Mouse (Mus musculus): ENCODE data around the gene Mast4. TPM values are rescaled to one million over a fixed set of nuclear protein-coding genes. Genes with fewer than 3 reads are reported as not detected.

Gene Mast4
- polyA plus RNA-seq, 1 experiment = 10.8 TPM

DNA sequence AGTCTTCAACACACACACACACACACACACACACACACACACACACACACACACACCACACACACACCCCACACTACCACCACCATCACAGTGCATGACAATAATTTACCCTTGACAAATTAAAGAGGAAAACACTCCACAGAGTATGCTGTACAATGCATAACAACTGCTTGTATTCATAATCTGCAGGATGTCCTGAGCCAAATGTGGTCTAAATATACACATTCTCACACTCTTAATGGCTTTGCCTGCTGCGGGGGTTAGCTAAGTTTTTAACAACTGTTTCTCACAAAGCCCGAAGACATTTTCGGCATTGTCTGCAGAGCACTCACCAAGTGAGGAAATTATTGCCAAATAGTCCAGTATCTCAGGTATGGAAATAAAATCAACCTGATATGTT, 398.5 kb downstream of the Mast4 start:
- Histone ChIP-seq H3K27me3 (ENCODE audit: control insufficient read depth, insufficient read depth, insufficient read length) (no peaks in the 10 kb centered on the region), H3ac (ENCODE audit: control insufficient read depth, insufficient read length, low read depth) (no peak overlapping the region), H3K79me3 (ENCODE audit: low read depth) (no peaks in the 10 kb centered on the region), H3K4me3 (ENCODE audit: insufficient read depth, poor library complexity, severe bottlenecking) (no peak overlapping the region), H3K79me2 (ENCODE audit: control insufficient read depth, insufficient read depth) (peaks cover 2% of the 10 kb centered on the region), H3K36me3 (ENCODE audit: control insufficient read depth, insufficient read depth) (no peaks in the 10 kb centered on the region)
- TF ChIP-seq CEBPB (IDR thresholded peaks at IDR 0.05; ENCODE audit: low read depth) = no peak
- no peak for TF ChIP-seq USF1 (IDR thresholded peaks at IDR 0.05; ENCODE audit: low read depth)
- TF ChIP-seq FOSL1 (IDR thresholded peaks at IDR 0.05; ENCODE audit: insufficient read depth, low read length, poor library complexity, severe bottlenecking) = no peak
- no peak for TF ChIP-seq MYOD1 (IDR thresholded peaks at IDR 0.05; ENCODE audit: control insufficient read depth, insufficient read length, low read depth)
- no peak for TF ChIP-seq MYOG (IDR thresholded peaks at IDR 0.05; ENCODE audit: control insufficient read depth, extremely low read depth, insufficient read length)
- TF ChIP-seq MAX (IDR thresholded peaks at IDR 0.05) = no peak
- TF ChIP-seq CTCF (IDR thresholded peaks at IDR 0.05; ENCODE audit: control insufficient read depth, insufficient read depth, insufficient read length) = no peak

DNA sequence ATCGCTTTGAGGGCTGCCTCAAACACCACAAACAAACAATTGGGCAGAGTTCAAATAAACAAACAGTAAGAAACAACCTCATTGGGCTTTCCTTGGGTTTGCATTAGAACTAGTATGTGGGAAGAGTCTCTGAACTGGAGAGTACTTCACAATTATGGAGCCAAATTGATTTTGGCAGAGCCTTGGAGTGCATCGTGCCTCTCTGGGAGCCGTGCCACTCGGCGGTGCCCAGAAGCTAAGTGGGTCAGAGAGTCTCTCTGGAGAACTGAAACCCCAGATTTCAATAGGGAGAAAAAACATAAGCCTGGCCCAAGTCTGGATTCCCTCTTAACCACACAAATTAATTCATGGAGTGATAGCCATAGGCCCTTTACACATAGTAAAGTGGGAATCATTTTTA, 400.6 kb downstream of the Mast4 start:
- H3K79me3 ChIP-seq (ENCODE audit: low read depth) = no peaks in the 10 kb centered on the region
- no peak overlapping the region for H3K4me3 ChIP-seq (ENCODE audit: insufficient read depth, poor library complexity, severe bottlenecking)
- no peaks in the 10 kb centered on the region for H3K27me3 ChIP-seq (ENCODE audit: control insufficient read depth, insufficient read depth, insufficient read length)
- H3K36me3 ChIP-seq (ENCODE audit: control insufficient read depth, insufficient read depth) = no peaks in the 10 kb centered on the region
- TF ChIP-seq CEBPB (IDR thresholded peaks at IDR 0.05; ENCODE audit: low read depth) = no peak
- H3ac ChIP-seq (ENCODE audit: control insufficient read depth, insufficient read length, low read depth) = no peak overlapping the region
- no peaks in the 10 kb centered on the region for H3K79me2 ChIP-seq (ENCODE audit: control insufficient read depth, insufficient read depth)

DNA sequence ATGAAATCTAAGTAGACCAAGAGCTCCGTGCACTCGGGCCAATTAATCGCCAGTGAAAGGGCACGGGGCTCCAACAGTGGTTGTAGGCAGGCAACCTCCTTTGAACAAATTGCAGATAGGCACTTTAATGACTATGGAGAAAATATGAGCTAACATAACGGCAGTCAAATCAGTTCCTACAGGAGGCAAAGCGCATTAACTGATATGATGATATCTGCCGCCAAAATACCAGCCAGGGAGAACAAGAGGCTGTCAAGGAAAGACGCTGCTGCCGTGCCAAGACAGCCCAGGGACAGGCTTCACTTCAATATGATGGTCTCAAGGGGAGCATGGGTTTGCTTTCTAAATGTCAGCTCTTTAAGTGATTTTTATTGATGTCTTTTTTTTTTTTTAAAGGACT, 401.9 kb downstream of the Mast4 start:
- no peaks in the 10 kb centered on the region for H3K79me3 ChIP-seq (ENCODE audit: low read depth)
- no peaks in the 10 kb centered on the region for H3K27me3 ChIP-seq (ENCODE audit: control insufficient read depth, insufficient read depth, insufficient read length)
- H3K4me3 ChIP-seq (ENCODE audit: insufficient read depth, poor library complexity, severe bottlenecking) = no peak overlapping the region
- peaks cover 8% of the 10 kb centered on the region for H3K79me2 ChIP-seq (ENCODE audit: control insufficient read depth, insufficient read depth)
- TF ChIP-seq MYOD1 (IDR thresholded peaks at IDR 0.05; ENCODE audit: control insufficient read depth, insufficient read length, low read depth) (no peak), MAX (IDR thresholded peaks at IDR 0.05) (no peak), USF1 (IDR thresholded peaks at IDR 0.05; ENCODE audit: low read depth) (no peak), FOSL1 (IDR thresholded peaks at IDR 0.05; ENCODE audit: insufficient read depth, low read length, poor library complexity, severe bottlenecking) (no peak), MYOG (IDR thresholded peaks at IDR 0.05; ENCODE audit: control insufficient read depth, extremely low read depth, insufficient read length) (no peak), CTCF (IDR thresholded peaks at IDR 0.05; ENCODE audit: control insufficient read depth, insufficient read depth, insufficient read length) (no peak), CEBPB (IDR thresholded peaks at IDR 0.05; ENCODE audit: low read depth) (no peak)
- H3K36me3 ChIP-seq (ENCODE audit: control insufficient read depth, insufficient read depth) = no peaks in the 10 kb centered on the region
- H3ac ChIP-seq (ENCODE audit: control insufficient read depth, insufficient read length, low read depth) = no peak overlapping the region

DNA sequence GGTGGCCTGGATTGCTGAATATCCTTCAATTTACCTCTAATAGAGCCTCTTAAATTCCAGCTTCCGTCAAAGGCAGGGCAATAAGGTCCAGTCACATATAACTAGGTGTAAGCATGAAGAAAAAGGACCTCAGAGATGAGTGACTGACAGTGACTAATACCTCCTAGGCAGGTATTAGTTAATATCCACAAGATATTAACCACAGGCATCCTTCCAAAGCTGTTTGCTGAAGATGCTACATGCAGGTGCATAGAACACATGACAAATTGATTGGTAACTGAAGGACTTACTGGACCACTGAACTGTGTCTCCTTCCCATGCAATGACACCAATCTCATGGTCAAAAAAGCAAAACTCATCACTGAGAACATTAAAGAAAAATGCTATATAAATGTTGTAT, 402.3 kb downstream of the Mast4 start:
- TF ChIP-seq MAX (IDR thresholded peaks at IDR 0.05) = no peak
- TF ChIP-seq CEBPB (IDR thresholded peaks at IDR 0.05; ENCODE audit: low read depth) = no peak
- TF ChIP-seq MYOG (IDR thresholded peaks at IDR 0.05; ENCODE audit: control insufficient read depth, extremely low read depth, insufficient read length) = no peak
- no peak for TF ChIP-seq MYOD1 (IDR thresholded peaks at IDR 0.05; ENCODE audit: control insufficient read depth, insufficient read length, low read depth)
- TF ChIP-seq USF1 (IDR thresholded peaks at IDR 0.05; ENCODE audit: low read depth) = no peak
- no peak for TF ChIP-seq FOSL1 (IDR thresholded peaks at IDR 0.05; ENCODE audit: insufficient read depth, low read length, poor library complexity, severe bottlenecking)
- TF ChIP-seq CTCF (IDR thresholded peaks at IDR 0.05; ENCODE audit: control insufficient read depth, insufficient read depth, insufficient read length) = no peak
- Histone ChIP-seq H3K27me3 (ENCODE audit: control insufficient read depth, insufficient read depth, insufficient read length) (no peaks in the 10 kb centered on the region), H3K36me3 (ENCODE audit: control insufficient read depth, insufficient read depth) (no peaks in the 10 kb centered on the region), H3K79me2 (ENCODE audit: control insufficient read depth, insufficient read depth) (peaks cover 8% of the 10 kb centered on the region), H3ac (ENCODE audit: control insufficient read depth, insufficient read length, low read depth) (no peak overlapping the region), H3K79me3 (ENCODE audit: low read depth) (no peaks in the 10 kb centered on the region), H3K4me3 (ENCODE audit: insufficient read depth, poor library complexity, severe bottlenecking) (no peak overlapping the region)

DNA sequence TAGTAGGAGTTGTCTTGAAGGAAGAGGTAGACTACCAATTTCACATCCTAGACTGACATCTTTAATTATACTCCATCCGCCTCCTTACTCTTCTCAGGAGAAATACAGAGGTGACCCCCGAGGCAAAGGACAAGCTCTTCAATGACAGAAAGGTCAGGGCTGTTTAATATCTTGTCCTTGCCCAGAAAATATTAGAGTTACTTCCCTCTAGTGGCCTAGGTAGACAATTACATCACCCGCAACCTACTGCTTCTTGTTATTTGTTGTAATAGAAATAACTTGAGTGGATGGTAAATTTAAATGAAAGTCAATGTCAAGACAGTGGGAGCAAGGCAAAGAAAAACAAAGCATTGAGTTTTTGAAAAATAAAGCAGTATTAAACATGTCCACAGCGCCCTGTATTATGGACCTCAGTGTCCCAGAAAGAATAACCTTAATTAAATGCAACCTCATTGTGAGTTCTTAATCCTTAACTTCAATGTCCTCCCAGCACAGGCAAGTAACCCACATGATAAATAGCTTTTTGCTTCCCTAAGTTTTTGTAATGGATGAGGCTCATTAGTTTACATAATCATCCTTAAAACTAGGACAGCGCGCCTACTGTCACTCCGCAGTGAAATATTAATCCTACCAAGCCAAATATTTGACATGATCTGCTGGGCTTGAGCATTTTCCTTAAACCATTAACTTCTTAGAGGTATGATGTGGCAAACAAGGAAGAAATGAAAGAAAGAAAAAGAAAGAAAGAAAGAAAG, 408.3 kb downstream of the Mast4 start:
- H3K79me3 ChIP-seq (ENCODE audit: low read depth) = peaks cover 3% of the 10 kb centered on the region
- H3K27me3 ChIP-seq (ENCODE audit: control insufficient read depth, insufficient read depth, insufficient read length) = no peaks in the 10 kb centered on the region

DNA sequence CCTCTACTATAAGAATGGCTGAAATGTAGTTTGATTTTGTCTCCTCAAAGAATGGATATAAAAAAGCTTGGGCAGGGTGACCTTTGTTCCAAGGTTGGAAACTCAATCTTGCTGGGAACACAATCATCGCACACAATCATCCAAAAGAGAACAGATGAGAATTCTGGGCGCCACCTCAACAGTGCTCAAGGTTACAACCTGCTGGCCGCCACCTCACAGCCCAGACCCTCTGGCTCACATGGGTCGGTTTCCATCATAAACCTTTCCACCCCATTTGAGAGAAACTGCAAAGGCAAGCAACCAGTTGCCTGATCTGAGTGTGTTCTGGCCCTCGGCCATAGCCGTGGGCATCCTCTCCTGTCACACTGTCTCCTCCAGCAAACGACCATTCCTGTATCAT, 414.6 kb downstream of the Mast4 start:
- Histone ChIP-seq H3K79me2 (ENCODE audit: control insufficient read depth, insufficient read depth) (no peaks in the 10 kb centered on the region), H3K4me3 (ENCODE audit: insufficient read depth, poor library complexity, severe bottlenecking) (no peak overlapping the region), H3K27me3 (ENCODE audit: control insufficient read depth, insufficient read depth, insufficient read length) (no peaks in the 10 kb centered on the region), H3K79me3 (ENCODE audit: low read depth) (peaks cover 3% of the 10 kb centered on the region), H3ac (ENCODE audit: control insufficient read depth, insufficient read length, low read depth) (no peak overlapping the region), H3K36me3 (ENCODE audit: control insufficient read depth, insufficient read depth) (no peaks in the 10 kb centered on the region)
- TF ChIP-seq CEBPB (IDR thresholded peaks at IDR 0.05; ENCODE audit: low read depth) (no peak), MAX (IDR thresholded peaks at IDR 0.05) (no peak), MYOD1 (IDR thresholded peaks at IDR 0.05; ENCODE audit: control insufficient read depth, insufficient read length, low read depth) (no peak), USF1 (IDR thresholded peaks at IDR 0.05; ENCODE audit: low read depth) (no peak), CTCF (IDR thresholded peaks at IDR 0.05; ENCODE audit: control insufficient read depth, insufficient read depth, insufficient read length) (no peak), FOSL1 (IDR thresholded peaks at IDR 0.05; ENCODE audit: insufficient read depth, low read length, poor library complexity, severe bottlenecking) (no peak), MYOG (IDR thresholded peaks at IDR 0.05; ENCODE audit: control insufficient read depth, extremely low read depth, insufficient read length) (no peak)

More for the DNA sequence above, 408.3 kb downstream of the Mast4 start:
- no peak for TF ChIP-seq MYOG (IDR thresholded peaks at IDR 0.05; ENCODE audit: control insufficient read depth, extremely low read depth, insufficient read length)
- no peak for TF ChIP-seq FOSL1 (IDR thresholded peaks at IDR 0.05; ENCODE audit: insufficient read depth, low read length, poor library complexity, severe bottlenecking)
- TF ChIP-seq USF1 (IDR thresholded peaks at IDR 0.05; ENCODE audit: low read depth) = no peak
- no peak for TF ChIP-seq CTCF (IDR thresholded peaks at IDR 0.05; ENCODE audit: control insufficient read depth, insufficient read depth, insufficient read length)
- TF ChIP-seq MYOD1 (IDR thresholded peaks at IDR 0.05; ENCODE audit: control insufficient read depth, insufficient read length, low read depth) = no peak
- no peak for TF ChIP-seq CEBPB (IDR thresholded peaks at IDR 0.05; ENCODE audit: low read depth)
- no peak for TF ChIP-seq MAX (IDR thresholded peaks at IDR 0.05)
- Histone ChIP-seq H3K79me2 (ENCODE audit: control insufficient read depth, insufficient read depth) (peaks cover 8% of the 10 kb centered on the region), H3K4me3 (ENCODE audit: insufficient read depth, poor library complexity, severe bottlenecking) (no peak overlapping the region), H3K36me3 (ENCODE audit: control insufficient read depth, insufficient read depth) (no peaks in the 10 kb centered on the region), H3ac (ENCODE audit: control insufficient read depth, insufficient read length, low read depth) (no peak overlapping the region)

All from C2C12 (cell line).